Mouse (Mus musculus): Measurements from ENCODE around the gene Zfp622. TPM values are rescaled to one million over a fixed set of nuclear protein-coding genes. Genes with fewer than 3 reads are reported as not detected.

The Zfp622 gene
- polyA plus RNA-seq, 1 experiment from 2014 or later = 16.4 TPM

GRCm38 (mm10) chr15:26021721-26022120, 37.6 kb downstream of the Zfp622 start:
- H3K4me1 ChIP-seq = no peaks in the 10 kb centered on the region
- ATAC-seq (ENCODE audit: extremely low read depth, insufficient number of reproducible peaks, low FRiP score, low TSS enrichment) = no peak
- no peak overlapping the region for H3K4me2 ChIP-seq
- WGBS = 78% methylated on average over 8 of the region's 8 CpGs
- H3K36me3 ChIP-seq = no peaks in the 10 kb centered on the region
- H3K9ac ChIP-seq = no peak overlapping the region
- no peak overlapping the region for H3K4me3 ChIP-seq
- H3K27me3 ChIP-seq (replicated peaks) = no peaks in the 10 kb centered on the region
- no peaks in the 10 kb centered on the region for H3K9me3 ChIP-seq
- H3K27ac ChIP-seq (replicated peaks) = no peak overlapping the region

- no peaks in the 10 kb centered on the region for H3K9me3 ChIP-seq
- 79% methylated on average over 5 of the region's 5 CpGs for WGBS
Observed at GRCm38 (mm10) chr15:26022636-26023035, 38.5 kb downstream of the Zfp622 start.

GRCm38 (mm10) chr15:26031692-26032091, 47.5 kb downstream of the Zfp622 start:
- ATAC-seq (ENCODE audit: extremely low read depth, insufficient number of reproducible peaks, low FRiP score, low TSS enrichment) = no peak
- 41% methylated on average over 3 of the region's 3 CpGs for WGBS

More at GRCm38 (mm10) chr15:26022636-26023035, 38.5 kb downstream of the Zfp622 start:
- no peak for ATAC-seq (ENCODE audit: extremely low read depth, insufficient number of reproducible peaks, low FRiP score, low TSS enrichment)
- Histone ChIP-seq H3K4me3 (no peak overlapping the region), H3K36me3 (no peaks in the 10 kb centered on the region), H3K27ac (replicated peaks) (no peak overlapping the region), H3K9ac (no peak overlapping the region), H3K27me3 (replicated peaks) (no peaks in the 10 kb centered on the region), H3K4me1 (no peaks in the 10 kb centered on the region), H3K4me2 (no peak overlapping the region)

GRCm38 (mm10) chr15:26040567-26040966, 56.4 kb downstream of the Zfp622 start:
- H3K4me2 ChIP-seq = no peak overlapping the region
- no peaks in the 10 kb centered on the region for H3K9me3 ChIP-seq
- no peaks in the 10 kb centered on the region for H3K4me1 ChIP-seq
- no peak overlapping the region for H3K9ac ChIP-seq
- ATAC-seq (ENCODE audit: extremely low read depth, insufficient number of reproducible peaks, low FRiP score, low TSS enrichment) = no peak
- WGBS = 19% methylated on average over 1 of the region's 1 CpGs
- no peak overlapping the region for H3K4me3 ChIP-seq
- H3K36me3 ChIP-seq = no peaks in the 10 kb centered on the region
- H3K27ac ChIP-seq (replicated peaks) = no peak overlapping the region
- H3K27me3 ChIP-seq (replicated peaks) = no peaks in the 10 kb centered on the region

More at GRCm38 (mm10) chr15:26031692-26032091, 47.5 kb downstream of the Zfp622 start:
- H3K4me1 ChIP-seq = no peaks in the 10 kb centered on the region
- H3K36me3 ChIP-seq = no peaks in the 10 kb centered on the region
- no peak overlapping the region for H3K4me2 ChIP-seq
- H3K27ac ChIP-seq (replicated peaks) = no peak overlapping the region
- no peaks in the 10 kb centered on the region for H3K27me3 ChIP-seq (replicated peaks)
- no peaks in the 10 kb centered on the region for H3K9me3 ChIP-seq
- H3K9ac ChIP-seq = no peak overlapping the region
- H3K4me3 ChIP-seq = no peak overlapping the region

GRCm38 (mm10) chr15:26041196-26041947, 57.2 kb downstream of the Zfp622 start:
- Histone ChIP-seq H3K4me1 (no peaks in the 10 kb centered on the region), H3K27ac (replicated peaks) (no peak overlapping the region), H3K27me3 (replicated peaks) (no peaks in the 10 kb centered on the region), H3K9me3 (no peaks in the 10 kb centered on the region), H3K36me3 (no peaks in the 10 kb centered on the region), H3K4me3 (no peak overlapping the region), H3K4me2 (no peak overlapping the region), H3K9ac (no peak overlapping the region)
- ATAC-seq (ENCODE audit: extremely low read depth, insufficient number of reproducible peaks, low FRiP score, low TSS enrichment) = no peak
- 72% methylated on average over 2 of the region's 2 CpGs for WGBS

Small RNAs within 50 kb of the gene (microRNA-seq; reads per million reads assigned to microRNA genes)
- gene Mir7212 = not detected

Other genes starting within 250 kb of the Zfp622 start
- gene Retreg1, start 141.2 kb upstream of the Zfp622 start, polyA plus RNA-seq (2015; fragmentation: Nextera tagmentation; extraction: Ambion mirVana) = 57.3 and 62.7 TPM in 2 replicates